8 mouse cellular contexts compared by ENCODE assay signal in the genomic region with DNA sequence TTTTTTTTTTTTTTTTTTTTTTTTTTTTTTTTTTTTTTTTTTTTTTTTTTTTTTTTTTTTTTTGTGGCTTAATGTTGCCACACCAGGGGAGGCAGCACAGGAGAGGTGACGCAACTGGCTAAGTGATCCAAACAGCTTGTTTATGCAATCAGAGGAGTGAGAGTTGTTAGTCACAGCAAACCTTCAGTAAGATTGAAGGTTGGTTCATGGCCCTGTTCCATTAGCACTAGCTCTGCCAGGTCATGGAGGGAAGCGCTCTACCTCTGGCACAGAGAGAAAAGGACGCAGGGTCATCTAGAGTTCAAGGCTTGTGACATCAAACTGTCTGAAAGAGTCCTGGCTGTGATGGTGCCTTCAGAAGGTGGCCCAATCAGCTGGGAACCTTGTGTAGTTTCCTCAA. TPM values are rescaled to one million over a fixed set of nuclear protein-coding genes. Genes with fewer than 3 reads are reported as not detected.
A peak's percentile ranks its signal among the peaks of the same experiment; 100 is the strongest.
DNase-seq lines count a peak whose midpoint lies in the region; ATAC-seq and TF ChIP-seq lines count a peak whose summit lies in the region.

No protein-coding gene starts in this region.

- 52% methylated on average over 3 of the region's 3 CpGs for WGBS in lung, embryonic 14.5 days
- 80% methylated on average over 3 of the region's 3 CpGs for WGBS in midbrain, embryonic 15.5 days
- 71% methylated on average over 3 of the region's 3 CpGs for WGBS in hindbrain, postnatal 0 days

- H3K36me3 ChIP-seq in lung, embryonic 14.5 days (ENCODE audit: insufficient read depth): no peaks in the 10 kb centered on the region
- no peaks in the 10 kb centered on the region for H3K36me3 ChIP-seq in midbrain, embryonic 15.5 days (replicated peaks)
- H3K36me3 ChIP-seq in hindbrain, postnatal 0 days (ENCODE audit: insufficient read depth, low read length): no peaks in the 10 kb centered on the region

- TF ChIP-seq CTCF in lung, embryonic 14.5 days (IDR thresholded peaks at IDR 0.05; ENCODE audit: low read depth): no peak
- no peak for TF ChIP-seq CTCF in hindbrain, postnatal 0 days (IDR thresholded peaks at IDR 0.05; ENCODE audit: low read depth)

- peak; percentile 32 to 76 for DNase-seq in urinary bladder, postnatal 36 days (ENCODE audit: low spot score in 2 of 2)
- no peak for DNase-seq in urinary bladder, postnatal 10 days (ENCODE audit: low spot score)
- peak; percentile 56 for DNase-seq in lung, embryonic 14.5 days
- no peak for DNase-seq in layer of hippocampus, adult 9-11 months
- DNase-seq in right cerebral cortex, adult 2 months (ENCODE audit: low spot score in 2 of 2): no peak
- no peak for DNase-seq in hindbrain, postnatal 0 days (ENCODE audit: low spot score)

- no peaks in the 10 kb centered on the region for H3K4me1 ChIP-seq in lung, embryonic 14.5 days (ENCODE audit: insufficient read depth)
- H3K4me1 ChIP-seq in midbrain, embryonic 15.5 days: 0 out of 2 replicates have a peak, but pooled peaks cover 2% of the 10 kb centered on the region
- H3K4me1 ChIP-seq in hindbrain, postnatal 0 days (ENCODE audit: insufficient read depth, low read length): no peaks in the 10 kb centered on the region

- H3K9me3 ChIP-seq in lung, embryonic 14.5 days (ENCODE audit: low read depth, low read length): no peaks in the 10 kb centered on the region
- no peaks in the 10 kb centered on the region for H3K9me3 ChIP-seq in midbrain, embryonic 15.5 days
- no peaks in the 10 kb centered on the region for H3K9me3 ChIP-seq in hindbrain, postnatal 0 days (ENCODE audit: low read length)

- H3K4me2 ChIP-seq in lung, embryonic 14.5 days: no peak overlapping the region
- no peak overlapping the region for H3K4me2 ChIP-seq in midbrain, embryonic 15.5 days
- H3K4me2 ChIP-seq in hindbrain, postnatal 0 days (ENCODE audit: low read depth, low read length): no peak overlapping the region

- peak; percentile 92 for ATAC-seq in common myeloid progenitor, adult 5-6 weeks (replicated peaks; ENCODE audit: low read depth, poor library complexity, severe bottlenecking)
- 0 out of 2 replicates have a peak, but pooled peaks have one; percentile 28 for ATAC-seq in lung, embryonic 14.5 days (ENCODE audit: insufficient read depth)
- no peak for ATAC-seq in midbrain, embryonic 15.5 days (replicated peaks)
- ATAC-seq in hindbrain, postnatal 0 days: no peak

- H3K27me3 ChIP-seq in lung, embryonic 14.5 days (ENCODE audit: insufficient read depth, low read length): no peaks in the 10 kb centered on the region
- no peaks in the 10 kb centered on the region for H3K27me3 ChIP-seq in midbrain, embryonic 15.5 days (replicated peaks)
- no peaks in the 10 kb centered on the region for H3K27me3 ChIP-seq in hindbrain, postnatal 0 days (ENCODE audit: insufficient read depth, low read length)

- no peak overlapping the region for H3K4me3 ChIP-seq in lung, embryonic 14.5 days (ENCODE audit: low read depth, low read length)
- no peak overlapping the region for H3K4me3 ChIP-seq in midbrain, embryonic 15.5 days
- no peak overlapping the region for H3K4me3 ChIP-seq in hindbrain, postnatal 0 days (ENCODE audit: low read length)

- H3K27ac ChIP-seq in lung, embryonic 14.5 days (ENCODE audit: low read depth): no peak overlapping the region
- H3K27ac ChIP-seq in midbrain, embryonic 15.5 days: no peak overlapping the region
- H3K27ac ChIP-seq in hindbrain, postnatal 0 days: no peak overlapping the region

- no peak overlapping the region for H3K9ac ChIP-seq in lung, embryonic 14.5 days
- H3K9ac ChIP-seq in midbrain, embryonic 15.5 days: no peak overlapping the region
- H3K9ac ChIP-seq in hindbrain, postnatal 0 days (replicated peaks; ENCODE audit: low read length): no peak overlapping the region

RNA-seq across cellular contexts. Expression of a gene that starts 24.3 kb away (rescaled TPM):
- 6.7 and 7.7 TPM in 2 replicates for total RNA-seq in common myeloid progenitor, adult 5-6 weeks (2017)
- polyA plus RNA-seq in lung, embryonic 14.5 days (2014; fragmentation: Nextera tagmentation; extraction: Ambion mirVana): 5.1 and 5.4 TPM in 2 replicates
- 7.5 and 7.6 TPM in 2 replicates for polyA plus RNA-seq in midbrain, embryonic 15.5 days (2015; fragmentation: Nextera tagmentation; extraction: Ambion mirVana)
- 11.1 and 12.5 TPM in 2 replicates for total RNA-seq in hindbrain, postnatal 0 days (2014; rRNA removed)
- 5.0 and 5.7 TPM in 2 replicates for polyA plus RNA-seq in hindbrain, postnatal 0 days (2015; fragmentation: Nextera tagmentation; extraction: Ambion mirVana)

Comparison
In these comparisons a context has a peak if more than half of its experiments do, and no peak if none do; other contexts are left out.
1. DNase-seq: peak in urinary bladder, postnatal 36 days (2 of 2) and lung, embryonic 14.5 days (single experiment); none in urinary bladder, postnatal 10 days (single experiment), layer of hippocampus, adult 9-11 months (single experiment), right cerebral cortex, adult 2 months (0 of 2) and hindbrain, postnatal 0 days (single experiment).
2. ATAC-seq: peak in common myeloid progenitor, adult 5-6 weeks (single experiment) and lung, embryonic 14.5 days (single experiment); none in midbrain, embryonic 15.5 days (single experiment) and hindbrain, postnatal 0 days (single experiment).